Mouse (Mus musculus) forebrain, embryonic 11.5 days (tissue): ENCODE data around the gene Scyl2. TPM values are rescaled to one million over a fixed set of nuclear protein-coding genes. Genes with fewer than 3 reads are reported as not detected.

Experiments used
- ATAC-seq: fragments of 200-750 bp; cut with Nextera tagmentation; replicated peaks from 2 replicates; pipeline ENCODE4 v1.8.0; 2017; ENCODE audit warnings: moderate TSS enrichment; ENCODE audit not compliant: low FRiP score
- DNase-seq: peaks from one replicate; pipeline ENCODE4 v3.0.0-alpha.2; 2017; ENCODE audit warnings: low spot score
- H3K27ac ChIP-seq: fragments of 300-500 bp; sonication (generic); 2 replicates; pipeline ENCODE4 v1.5.1; 2014; ENCODE audit warnings: low read depth, low read length
- H3K27me3 ChIP-seq: fragments of 300-500 bp; sonication (generic); 2 replicates; pipeline ENCODE4 v1.6.1; 2014; ENCODE audit warnings: mild to moderate bottlenecking, low read length, mixed read lengths; ENCODE audit not compliant: control insufficient read depth, insufficient read depth
- H3K36me3 ChIP-seq: fragments of 300-500 bp; sonication (generic); 2 replicates; pipeline ENCODE4 v1.6.1; 2014; ENCODE audit warnings: mild to moderate bottlenecking, low read length, moderate library complexity, mixed read lengths; ENCODE audit not compliant: control insufficient read depth, insufficient read depth
- H3K4me1 ChIP-seq: fragments of 300-500 bp; sonication (generic); replicated peaks from 2 replicates; pipeline ENCODE4 v1.6.1; 2014; ENCODE audit warnings: low read length, mixed read lengths; ENCODE audit not compliant: control insufficient read depth, insufficient read depth
- H3K4me2 ChIP-seq: fragments of 300-500 bp; sonication (generic); 2 replicates; pipeline ENCODE4 v1.6.1; 2014; ENCODE audit warnings: low read depth, mild to moderate bottlenecking, low read length, moderate library complexity, mixed read lengths; ENCODE audit not compliant: severe bottlenecking
- H3K4me3 ChIP-seq: fragments of 300-500 bp; sonication (generic); 2 replicates; pipeline ENCODE4 v1.5.1; 2014; ENCODE audit warnings: low read depth, low read length
- H3K9ac ChIP-seq: fragments of 300-500 bp; sonication (generic); 2 replicates; pipeline ENCODE4 v1.6.1; 2014; ENCODE audit warnings: low read length
- H3K9me3 ChIP-seq: fragments of 300-500 bp; sonication (generic); 2 replicates; pipeline ENCODE4 v1.6.1; 2016; ENCODE audit warnings: low read length, mixed read lengths; ENCODE audit not compliant: control insufficient read depth
- WGBS: fragments of 180-500 bp; shearing (Covaris S2); extraction: QIAGEN DNeasy Blood & Tissue Kit; methylation state at CpG from one replicate; pipeline ENCODE4 v1.1.7; 2014; 5-methylcytosine and 5-hydroxymethylcytosine counted together
- polyA plus RNA-seq: library from polyadenylated mRNA; unstranded; fragments of >200 nt; fragmentation: Nextera tagmentation; extraction: Ambion mirVana; gene quantifications from 2 replicates; pipeline ENCODE4 v1.2.1, GENCODE M21; 2014

Gene Scyl2
- polyA plus RNA-seq, 1 experiment from 2014 or later: 13.9 TPM

DNA sequence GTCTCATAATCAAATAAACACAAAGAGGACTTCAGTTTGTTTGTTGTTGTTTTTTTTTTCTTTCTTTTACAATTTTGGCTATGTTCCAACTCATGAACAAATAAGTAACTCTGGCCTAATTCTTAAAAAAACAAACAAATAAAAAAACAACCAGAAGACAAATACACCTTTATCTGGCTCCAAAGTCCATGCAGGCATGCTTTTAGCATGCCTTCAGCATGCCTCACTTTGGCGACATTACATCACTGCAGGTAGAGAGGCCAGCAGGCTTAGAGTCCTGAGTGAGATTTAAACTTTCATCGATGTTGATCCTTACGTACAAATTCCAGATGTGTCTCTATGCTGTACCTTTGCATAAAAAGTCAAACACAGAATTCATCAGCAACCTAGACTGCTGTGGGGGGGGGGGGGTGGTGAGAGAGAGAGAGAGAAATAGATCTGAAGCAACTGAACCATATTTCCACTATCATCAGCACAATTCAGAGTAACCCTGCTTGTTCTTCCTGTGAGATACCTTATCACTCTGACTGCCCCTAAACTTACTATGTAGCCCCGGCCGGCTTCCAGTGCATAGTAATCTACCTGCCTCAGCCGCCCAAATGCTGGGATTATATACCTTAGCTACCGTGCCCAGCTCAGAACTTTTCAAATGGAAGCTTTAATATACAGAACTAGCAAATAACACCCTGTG, 52.2 kb downstream of the Scyl2 start:
- Histone ChIP-seq H3K4me2 (no peak overlapping the region), H3K9me3 (no peaks in the 10 kb centered on the region), H3K9ac (no peak overlapping the region), H3K36me3 (no peaks in the 10 kb centered on the region; the same call in 1 of the 2 replicates), H3K27me3 (no peaks in the 10 kb centered on the region; the same call in 1 of the 2 replicates), H3K27ac (no peak overlapping the region), H3K4me1 (no peaks in the 10 kb centered on the region), H3K4me3 (no peak overlapping the region)
- ATAC-seq (no peak), DNase-seq (no peak)
- 91% methylated on average over 7 of the region's 7 CpGs for WGBS

DNA sequence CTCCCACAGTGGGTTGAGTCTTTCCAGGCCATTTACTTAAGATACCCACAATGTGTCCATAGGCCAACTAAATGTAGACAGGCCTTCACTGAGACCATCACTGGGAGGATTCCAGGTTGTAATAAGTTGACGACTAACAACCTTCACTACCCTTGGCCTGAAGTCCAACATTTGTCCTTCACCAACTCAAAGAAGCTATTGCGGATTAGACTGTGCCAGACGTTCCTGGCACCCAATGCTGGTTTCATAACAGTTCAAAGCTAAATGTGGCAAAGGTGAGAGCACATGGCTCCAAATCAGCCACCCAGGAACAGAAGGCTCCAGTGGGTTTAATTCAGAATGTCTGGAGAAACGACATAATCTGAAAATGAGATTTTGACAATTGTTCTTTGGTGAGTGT, 53.0 kb downstream of the Scyl2 start:
- no peak overlapping the region for H3K4me2 ChIP-seq
- 94% methylated on average over 4 of the region's 4 CpGs for WGBS
- H3K4me1 ChIP-seq: no peaks in the 10 kb centered on the region
- DNase-seq (no peak), ATAC-seq (no peak)
- no peak overlapping the region for H3K27ac ChIP-seq
- no peaks in the 10 kb centered on the region for H3K36me3 ChIP-seq
- no peak overlapping the region for H3K4me3 ChIP-seq
- H3K9me3 ChIP-seq: no peaks in the 10 kb centered on the region
- H3K27me3 ChIP-seq: no peaks in the 10 kb centered on the region; the same call in 1 of the 2 replicates
- no peak overlapping the region for H3K9ac ChIP-seq

- ATAC-seq: no peak
These were observed 54.3 kb downstream of the Scyl2 start for GRCm38 (mm10) chr10:89631831-89632230.

GRCm38 (mm10) chr10:89630564-89630963, 55.5 kb downstream of the Scyl2 start:
- Histone ChIP-seq H3K27ac (no peak overlapping the region), H3K36me3 (no peaks in the 10 kb centered on the region), H3K27me3 (no peaks in the 10 kb centered on the region; the same call in 1 of the 2 replicates), H3K4me3 (no peak overlapping the region), H3K9ac (no peak overlapping the region), H3K4me2 (no peak overlapping the region), H3K4me1 (no peaks in the 10 kb centered on the region), H3K9me3 (no peaks in the 10 kb centered on the region)
- DNase-seq (no peak), ATAC-seq (0 out of 2 replicates have a peak, but pooled peaks have one; percentile 24)
- 91% methylated on average over 1 of the region's 1 CpGs for WGBS

More at GRCm38 (mm10) chr10:89631831-89632230, 54.3 kb downstream of the Scyl2 start:
- no peak overlapping the region for H3K4me3 ChIP-seq
- no peaks in the 10 kb centered on the region for H3K36me3 ChIP-seq
- DNase-seq: no peak
- no peak overlapping the region for H3K9ac ChIP-seq
- no peak overlapping the region for H3K27ac ChIP-seq
- H3K27me3 ChIP-seq: no peaks in the 10 kb centered on the region; the same call in 1 of the 2 replicates
- WGBS: 85% methylated on average over 5 of the region's 5 CpGs
- no peaks in the 10 kb centered on the region for H3K9me3 ChIP-seq
- H3K4me1 ChIP-seq: no peaks in the 10 kb centered on the region
- no peak overlapping the region for H3K4me2 ChIP-seq

DNA sequence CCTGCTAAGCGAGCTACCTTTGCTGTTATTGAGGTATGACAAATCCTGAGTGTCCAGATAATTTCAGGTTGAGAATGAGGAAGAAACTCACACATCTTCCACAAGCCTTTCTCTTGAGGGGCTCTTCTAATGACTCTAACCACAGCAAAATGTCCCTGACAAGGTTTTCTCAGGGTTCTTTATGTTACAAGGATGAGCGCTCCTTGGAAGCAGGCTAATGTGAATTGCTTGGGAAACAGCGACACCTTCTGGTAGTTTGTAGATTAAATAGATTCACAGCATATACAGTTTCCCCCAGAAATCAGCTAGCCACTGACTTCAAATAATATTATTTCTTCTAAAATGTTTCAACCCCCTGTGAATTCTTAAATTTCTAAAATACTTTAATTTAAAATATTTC, 56.0 kb downstream of the Scyl2 start:
- DNase-seq: no peak

GRCm38 (mm10) chr10:89626714-89627113, 59.4 kb downstream of the Scyl2 start:
- DNase-seq: no peak
- H3K9me3 ChIP-seq: no peaks in the 10 kb centered on the region
- H3K4me3 ChIP-seq: no peak overlapping the region
- H3K4me1 ChIP-seq: no peaks in the 10 kb centered on the region
- no peaks in the 10 kb centered on the region; the same call in 1 of the 2 replicates for H3K27me3 ChIP-seq
- no peak for ATAC-seq
- H3K27ac ChIP-seq: no peak overlapping the region
- 88% methylated on average over 2 of the region's 2 CpGs for WGBS
- no peaks in the 10 kb centered on the region for H3K36me3 ChIP-seq
- H3K4me2 ChIP-seq: no peak overlapping the region
- H3K9ac ChIP-seq: no peak overlapping the region

More for the DNA sequence above, 56.0 kb downstream of the Scyl2 start:
- Histone ChIP-seq H3K4me2 (no peak overlapping the region), H3K9ac (no peak overlapping the region), H3K27ac (no peak overlapping the region), H3K27me3 (no peaks in the 10 kb centered on the region; the same call in 1 of the 2 replicates), H3K36me3 (no peaks in the 10 kb centered on the region), H3K4me1 (no peaks in the 10 kb centered on the region), H3K4me3 (no peak overlapping the region), H3K9me3 (no peaks in the 10 kb centered on the region)
- ATAC-seq: peak; percentile 49
- whole genome bisulfite sequencing: 30% methylated on average over 3 of the region's 3 CpGs

- Histone ChIP-seq H3K36me3 (no peaks in the 10 kb centered on the region), H3K4me1 (no peaks in the 10 kb centered on the region), H3K9me3 (no peaks in the 10 kb centered on the region), H3K9ac (no peak overlapping the region), H3K27me3 (no peaks in the 10 kb centered on the region), H3K4me2 (no peak overlapping the region), H3K27ac (no peak overlapping the region), H3K4me3 (no peak overlapping the region)
- WGBS: 93% methylated on average over 2 of the region's 2 CpGs
- ATAC-seq: no peak
- no peak for DNase-seq
These were observed 61.9 kb downstream of the Scyl2 start for GRCm38 (mm10) chr10:89624196-89624595.

- Histone ChIP-seq H3K4me1 (no peaks in the 10 kb centered on the region), H3K36me3 (no peaks in the 10 kb centered on the region), H3K4me2 (no peak within 1 kb of the TSS), H3K27ac (no peak within 1 kb of the TSS), H3K9me3 (no peaks in the 10 kb centered on the region), H3K9ac (no peak within 1 kb of the TSS), H3K4me3 (no peak within 1 kb of the TSS), H3K27me3 (no peaks in the 10 kb centered on the region)
- WGBS: 31% methylated on average over 7 of the region's 7 CpGs
- ATAC-seq: no peak
- DNase-seq: no peak
These were observed 65.0 kb downstream of the Scyl2 start, which contains the start of gene Slc17a8 for GRCm38 (mm10) chr10:89621129-89621528. Gene Slc17a8, minus strand, starts transcription at chr10:89621253.

DNA sequence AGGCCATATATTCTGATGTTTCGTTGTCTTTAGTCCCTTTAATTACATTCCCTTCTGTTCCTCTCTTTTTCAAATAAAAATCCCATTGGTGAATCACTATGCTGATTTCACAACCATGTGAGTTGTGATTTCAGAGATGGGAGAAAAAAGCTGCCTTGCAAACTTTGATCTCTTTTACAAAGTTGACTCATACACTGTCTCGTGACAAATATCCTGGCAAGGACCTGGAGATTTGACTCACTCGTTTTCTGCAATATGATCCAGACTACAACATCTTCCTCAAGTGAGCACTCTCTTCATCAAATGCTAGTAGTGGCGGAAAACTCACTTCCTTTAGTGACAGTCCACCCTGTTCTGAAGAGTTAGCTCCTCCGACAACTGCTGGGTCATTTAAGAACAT, 86.8 kb downstream of the Scyl2 start:
- H3K9ac ChIP-seq: no peak overlapping the region
- no peak overlapping the region for H3K4me3 ChIP-seq
- H3K27me3 ChIP-seq: no peaks in the 10 kb centered on the region
- H3K36me3 ChIP-seq: no peaks in the 10 kb centered on the region
- no peak overlapping the region for H3K4me2 ChIP-seq
- no peak for ATAC-seq
- no peaks in the 10 kb centered on the region for H3K9me3 ChIP-seq
- WGBS: 88% methylated on average over 5 of the region's 5 CpGs
- no peaks in the 10 kb centered on the region for H3K4me1 ChIP-seq
- no peak for DNase-seq
- H3K27ac ChIP-seq: no peak overlapping the region
